Mouse (Mus musculus) hindbrain, embryonic 14.5 days (tissue): ENCODE measurements at regions not wholly inside any gene's neighbourhood (a gene's known extent, or its start where the extent isn't known, plus 50 kb on each side); places are given as distances from the start of the nearest gene placed in this dataset.

Experiments
- ATAC-seq: fragments of 200-750 bp; cut with Nextera tagmentation; 2 replicates; pipeline ENCODE4 v1.8.0; 2017; ENCODE audit warnings: moderate number of reproducible peaks, mild to moderate bottlenecking, moderate TSS enrichment, moderate library complexity; ENCODE audit not compliant: low FRiP score
- DNase-seq: peaks from one replicate; pipeline ENCODE4 v3.0.0-alpha.2; 2015; ENCODE audit warnings: low spot score
- H3K27ac ChIP-seq: fragments of 300-500 bp; sonication (generic); 2 replicates; pipeline ENCODE4 v1.5.1; 2014; ENCODE audit warnings: mild to moderate bottlenecking, moderate library complexity
- H3K27me3 ChIP-seq: fragments of 300-500 bp; sonication (generic); 2 replicates; pipeline ENCODE4 v1.6.1; 2014; ENCODE audit warnings: mild to moderate bottlenecking, low read length, mixed read lengths; ENCODE audit not compliant: control insufficient read depth, insufficient read depth
- H3K36me3 ChIP-seq: fragments of 300-500 bp; sonication (generic); replicated peaks from 2 replicates; pipeline ENCODE4 v1.6.1; 2014; ENCODE audit not compliant: control insufficient read depth, insufficient read depth
- H3K4me1 ChIP-seq: fragments of 300-500 bp; sonication (generic); replicated peaks from 2 replicates; pipeline ENCODE4 v1.6.1; 2014; ENCODE audit warnings: antibody characterized with exemption, low read length, mixed read lengths; ENCODE audit not compliant: control insufficient read depth, insufficient read depth
- H3K4me2 ChIP-seq: fragments of 300-500 bp; sonication (generic); replicated peaks from 2 replicates; pipeline ENCODE4 v1.6.1; 2014; ENCODE audit warnings: mild to moderate bottlenecking, moderate library complexity
- H3K4me3 ChIP-seq: fragments of 300-500 bp; sonication (generic); replicated peaks from 2 replicates; pipeline ENCODE4 v1.5.1; 2014; ENCODE audit warnings: mild to moderate bottlenecking, low read length
- H3K9ac ChIP-seq: fragments of 300-500 bp; sonication (generic); 2 replicates; pipeline ENCODE4 v1.6.1; 2014
- H3K9me3 ChIP-seq: fragments of 300-500 bp; sonication (generic); 2 replicates; pipeline ENCODE4 v1.6.1; 2016; ENCODE audit warnings: low read length; ENCODE audit not compliant: control insufficient read depth
- WGBS: fragments of 180-500 bp; shearing (Covaris S2); extraction: QIAGEN DNeasy Blood & Tissue Kit; methylation state at CpG from one replicate; pipeline ENCODE4 v1.1.7; 2014; 5-methylcytosine and 5-hydroxymethylcytosine counted together

DNA sequence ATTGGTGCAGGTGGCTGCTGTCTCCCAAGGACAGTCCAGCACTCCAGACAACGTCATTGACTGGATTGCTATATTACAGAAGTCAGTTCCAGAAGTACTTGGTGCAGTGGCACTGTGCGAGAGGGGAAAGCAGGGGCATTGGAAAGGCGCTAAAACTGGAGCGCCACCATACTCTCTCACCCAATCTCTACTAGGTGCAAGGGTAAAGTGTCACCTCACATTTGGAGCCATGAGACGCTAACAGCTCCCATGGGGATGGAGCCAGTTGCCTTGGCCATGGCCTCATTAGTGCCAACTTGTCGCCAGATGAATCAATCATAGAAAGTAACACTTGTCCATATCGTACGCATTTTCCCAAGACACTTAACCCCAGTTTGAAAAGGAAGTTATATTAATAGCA is 1617.2 kb upstream of the Gulo start:
- no peaks in the 10 kb centered on the region for H3K27me3 ChIP-seq
- H3K4me1 ChIP-seq, result no peaks in the 10 kb centered on the region
- no peak overlapping the region for H3K9ac ChIP-seq
- 88% methylated on average over 8 of the region's 8 CpGs for WGBS
- H3K4me2 ChIP-seq, result no peak overlapping the region
- H3K27ac ChIP-seq, result no peak overlapping the region
- H3K36me3 ChIP-seq, result no peaks in the 10 kb centered on the region
- H3K4me3 ChIP-seq, result no peak overlapping the region
- DNase-seq (no peak), ATAC-seq (no peak)
- H3K9me3 ChIP-seq, result no peaks in the 10 kb centered on the region

DNA sequence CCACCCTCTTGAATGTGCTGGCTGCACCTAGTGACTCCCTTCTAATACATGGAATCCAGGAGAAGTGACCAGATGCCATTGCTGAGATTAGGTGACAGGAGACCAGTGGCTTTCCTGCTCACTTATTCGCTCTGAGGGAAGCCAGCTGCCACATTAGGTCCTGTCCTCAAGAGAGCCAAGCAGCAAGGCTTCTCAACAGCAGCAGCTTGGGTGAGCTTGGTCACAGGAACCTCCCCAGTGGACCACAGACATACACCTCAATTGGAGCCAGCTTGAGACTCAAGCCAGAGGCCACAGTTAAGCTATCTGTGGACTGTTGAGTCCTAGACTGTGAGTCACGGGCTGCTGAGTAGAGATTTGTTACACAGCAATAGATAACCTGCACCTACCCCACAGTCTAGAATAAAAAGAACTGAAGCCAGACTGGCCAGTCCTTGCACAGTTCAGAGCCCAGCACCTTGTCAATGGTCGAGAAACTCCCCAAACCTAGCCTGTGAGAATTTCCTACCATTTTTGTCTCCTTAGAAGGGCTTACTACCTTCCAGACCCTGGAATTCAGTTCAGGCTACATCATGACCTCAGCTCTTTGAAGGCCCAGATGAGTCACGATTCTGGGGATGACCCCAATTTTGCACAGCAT is 1615.0 kb upstream of the Gulo start:
- 87% methylated on average over 4 of the region's 4 CpGs for WGBS
- Histone ChIP-seq H3K4me2 (no peak overlapping the region), H3K4me3 (no peak overlapping the region), H3K27me3 (no peaks in the 10 kb centered on the region), H3K27ac (no peak overlapping the region), H3K36me3 (no peaks in the 10 kb centered on the region), H3K9me3 (no peaks in the 10 kb centered on the region), H3K9ac (no peak overlapping the region), H3K4me1 (no peaks in the 10 kb centered on the region)
- no peak for ATAC-seq
- DNase-seq, result no peak

DNA sequence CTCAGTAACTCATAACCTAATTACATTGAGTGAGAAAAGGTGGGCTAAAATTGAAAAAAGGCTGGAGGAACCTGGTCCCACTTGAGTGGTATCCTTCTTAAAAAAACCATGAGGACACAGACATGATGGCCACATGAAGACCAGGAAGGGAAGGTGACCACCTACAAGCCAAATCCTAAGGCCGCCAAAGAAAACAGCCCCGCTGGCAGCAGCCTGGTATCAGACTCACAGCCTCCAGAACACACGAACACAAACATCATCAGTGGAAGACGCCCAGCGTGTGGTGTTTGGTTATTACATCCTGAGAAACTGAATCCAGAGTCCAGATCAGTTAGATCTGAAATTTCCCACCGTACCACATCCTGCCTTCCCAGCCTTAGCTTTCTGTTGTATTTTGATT is 1613.9 kb upstream of the Gulo start:
- Histone ChIP-seq H3K36me3 (no peaks in the 10 kb centered on the region), H3K4me2 (no peak overlapping the region), H3K27me3 (no peaks in the 10 kb centered on the region), H3K9ac (no peak overlapping the region), H3K4me3 (no peak overlapping the region), H3K9me3 (no peaks in the 10 kb centered on the region), H3K4me1 (no peaks in the 10 kb centered on the region), H3K27ac (no peak overlapping the region)
- 86% methylated on average over 6 of the region's 6 CpGs for WGBS
- ATAC-seq (no peak), DNase-seq (no peak)

DNA sequence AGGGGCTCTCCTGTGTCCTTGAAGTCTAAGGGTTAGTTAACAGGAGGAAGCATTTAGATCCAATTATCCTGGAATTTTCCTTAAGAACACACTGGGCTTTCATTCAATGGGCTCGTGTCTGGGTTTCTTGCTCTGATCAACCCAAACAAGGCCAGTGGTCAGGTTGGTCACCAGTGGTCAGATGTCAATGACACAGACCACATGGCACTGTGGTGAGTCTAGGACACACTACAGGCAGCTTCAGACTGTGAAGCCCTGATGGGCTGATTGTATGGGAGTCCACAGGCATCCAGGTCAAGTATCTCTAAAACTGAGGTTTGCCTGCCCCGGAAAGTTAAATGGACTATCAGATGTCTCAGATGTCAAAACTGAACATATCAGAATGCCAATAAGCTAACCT is 1612.5 kb upstream of the Gulo start:
- Histone ChIP-seq H3K4me2 (no peak overlapping the region), H3K36me3 (no peaks in the 10 kb centered on the region), H3K9me3 (no peaks in the 10 kb centered on the region), H3K4me1 (peaks cover 5% of the 10 kb centered on the region), H3K27ac (no peak overlapping the region), H3K27me3 (no peaks in the 10 kb centered on the region), H3K9ac (no peak overlapping the region), H3K4me3 (no peak overlapping the region)
- ATAC-seq (no peak), DNase-seq (no peak)
- 73% methylated on average over 2 of the region's 2 CpGs for WGBS

DNA sequence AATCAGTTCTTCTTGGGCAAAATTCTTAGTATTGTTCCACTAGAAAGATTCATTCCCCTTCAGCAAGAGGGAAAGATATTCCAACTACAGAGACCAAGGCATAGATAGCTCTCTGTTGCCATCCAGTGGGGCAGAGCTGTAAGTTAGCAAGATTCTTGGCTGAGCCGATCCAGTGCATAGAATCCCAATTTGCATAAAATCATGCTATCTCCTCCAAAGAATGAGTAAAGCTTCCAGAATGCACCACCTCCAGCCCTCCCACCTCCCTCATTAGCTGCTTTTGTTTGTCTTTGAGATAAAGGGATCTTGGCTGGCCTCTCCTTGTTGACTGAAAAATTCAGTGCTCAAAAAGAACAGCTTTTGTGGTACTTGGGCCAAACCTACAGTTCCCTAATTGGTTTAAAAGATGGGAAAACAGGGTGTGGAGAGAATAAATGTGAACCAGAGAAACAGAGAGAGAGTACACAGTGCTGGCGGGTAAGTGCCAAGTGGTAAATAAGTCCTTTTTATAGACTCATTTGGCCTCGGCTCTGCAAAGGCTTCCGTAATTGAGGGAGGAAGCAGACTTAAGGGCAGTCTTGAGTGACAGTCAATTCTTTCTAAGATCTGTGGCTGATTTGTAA is 1612.0 kb upstream of the Gulo start:
- no peak overlapping the region for H3K27ac ChIP-seq
- H3K4me2 ChIP-seq, result no peak overlapping the region
- H3K4me3 ChIP-seq, result no peak overlapping the region
- H3K36me3 ChIP-seq, result no peaks in the 10 kb centered on the region
- ATAC-seq (peak; percentile 59; the same call in 1 of the 2 replicates), DNase-seq (peak; percentile 90)
- no peaks in the 10 kb centered on the region for H3K27me3 ChIP-seq
- 50% methylated on average over 4 of the region's 4 CpGs for WGBS
- no peak overlapping the region for H3K9ac ChIP-seq
- H3K4me1 ChIP-seq, result peaks cover 6% of the 10 kb centered on the region
- no peaks in the 10 kb centered on the region for H3K9me3 ChIP-seq

DNA sequence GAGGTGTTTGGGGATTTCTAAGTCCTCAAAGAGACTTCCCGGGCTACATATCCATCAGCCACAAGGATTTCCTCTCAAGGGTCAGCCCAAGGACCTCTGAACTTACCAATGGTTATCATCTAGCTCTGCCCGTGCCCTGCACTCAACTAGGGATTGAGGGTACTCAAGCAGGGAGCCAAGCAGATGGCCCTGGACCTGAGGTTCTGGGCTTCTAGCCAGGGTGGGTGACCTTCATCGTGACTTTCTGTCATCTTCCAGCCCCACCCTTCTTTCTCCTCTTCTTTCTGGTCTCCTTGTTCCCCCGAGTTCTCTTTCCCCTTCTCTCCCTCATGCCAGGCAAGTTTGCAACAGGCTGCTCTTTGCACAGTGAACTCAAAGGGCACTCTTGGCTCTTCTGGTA is 1610.6 kb upstream of the Gulo start:
- Histone ChIP-seq H3K36me3 (no peaks in the 10 kb centered on the region), H3K4me3 (no peak overlapping the region), H3K27me3 (no peaks in the 10 kb centered on the region), H3K4me2 (no peak overlapping the region), H3K27ac (no peak overlapping the region), H3K9me3 (no peaks in the 10 kb centered on the region), H3K4me1 (peaks cover 6% of the 10 kb centered on the region), H3K9ac (no peak overlapping the region)
- DNase-seq (no peak), ATAC-seq (no peak)
- WGBS, result 85% methylated on average over 4 of the region's 4 CpGs

DNA sequence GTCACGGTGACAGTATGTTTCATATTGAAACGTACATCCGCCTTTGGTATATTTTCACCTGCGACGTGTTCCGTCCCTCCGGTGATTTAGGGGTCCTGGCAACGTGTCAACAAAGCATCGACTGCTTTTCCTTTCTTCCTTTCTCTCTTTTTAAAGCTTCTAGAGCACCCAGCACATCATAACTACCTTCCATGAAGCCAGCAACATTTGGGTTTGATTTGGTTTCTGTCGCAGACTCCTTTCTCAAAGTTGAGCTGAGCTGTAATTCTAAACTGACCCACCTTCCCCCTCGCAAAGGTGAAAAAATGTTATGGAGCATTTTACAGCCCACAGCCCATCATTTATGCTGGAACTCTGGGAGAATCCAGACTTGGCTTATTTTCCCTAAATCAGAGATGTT is 1605.4 kb upstream of the Gulo start:
- H3K9me3 ChIP-seq, result no peaks in the 10 kb centered on the region
- DNase-seq (no peak), ATAC-seq (no peak)
- peaks cover 18% of the 10 kb centered on the region for H3K4me1 ChIP-seq
- H3K4me3 ChIP-seq, result no peak overlapping the region
- H3K27ac ChIP-seq, result no peak overlapping the region
- no peak overlapping the region for H3K9ac ChIP-seq
- no peaks in the 10 kb centered on the region for H3K36me3 ChIP-seq
- 84% methylated on average over 11 of the region's 11 CpGs for WGBS
- H3K27me3 ChIP-seq, result 0 out of 2 replicates have a peak, but pooled peaks cover 2% of the 10 kb centered on the region
- no peak overlapping the region for H3K4me2 ChIP-seq

DNA sequence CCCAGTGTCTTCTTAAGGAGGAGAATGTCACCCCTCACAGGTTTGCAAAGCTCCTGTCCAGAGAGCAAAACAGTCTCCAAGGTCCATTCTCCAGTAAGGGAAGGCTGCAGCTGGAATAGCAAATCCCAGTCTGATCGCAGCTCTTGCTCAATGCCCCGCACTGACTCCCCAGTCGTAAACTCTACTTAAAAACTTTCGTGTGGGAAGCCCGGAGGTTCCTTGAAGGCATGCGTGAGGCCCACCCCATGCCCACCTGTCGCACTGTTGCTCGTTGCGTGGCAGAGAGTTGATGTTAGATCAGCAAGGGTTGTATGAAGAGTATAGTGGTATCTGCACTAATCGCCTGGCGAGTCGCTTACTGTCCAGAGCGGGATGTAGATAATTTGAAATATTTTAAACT is 1604.7 kb upstream of the Gulo start:
- H3K4me3 ChIP-seq, result no peak overlapping the region
- DNase-seq (no peak), ATAC-seq (no peak)
- no peaks in the 10 kb centered on the region for H3K36me3 ChIP-seq
- peaks cover 18% of the 10 kb centered on the region for H3K4me1 ChIP-seq
- 0 out of 2 replicates have a peak, but pooled peaks cover 2% of the 10 kb centered on the region for H3K27me3 ChIP-seq
- no peaks in the 10 kb centered on the region for H3K9me3 ChIP-seq
- H3K9ac ChIP-seq, result no peak overlapping the region
- no peak overlapping the region for H3K27ac ChIP-seq
- H3K4me2 ChIP-seq, result peak overlapping the region; percentile 29; the same call in 1 of the 2 replicates
- WGBS, result 88% methylated on average over 13 of the region's 13 CpGs

DNA sequence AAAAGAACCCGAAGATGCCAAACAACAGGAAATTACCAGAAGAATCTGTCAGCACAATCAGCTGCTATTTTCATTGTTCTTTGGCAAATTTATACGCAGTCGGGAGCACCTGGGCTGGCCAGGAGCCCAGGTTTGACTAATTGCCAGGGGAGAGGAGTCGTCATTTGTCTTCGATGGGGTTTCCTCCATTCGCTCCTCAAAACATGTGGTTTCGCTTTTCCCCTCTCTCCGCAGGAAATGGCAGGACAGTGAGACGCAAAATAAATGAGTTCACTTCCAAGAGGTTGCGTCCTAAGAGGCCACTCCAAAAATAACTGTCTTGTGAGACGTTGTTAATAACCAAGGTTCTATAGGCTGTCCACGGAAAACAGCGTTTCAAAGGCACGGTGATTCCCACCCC is 1604.2 kb upstream of the Gulo start:
- no peak overlapping the region for H3K9ac ChIP-seq
- H3K36me3 ChIP-seq, result no peaks in the 10 kb centered on the region
- H3K27me3 ChIP-seq, result 0 out of 2 replicates have a peak, but pooled peaks cover 2% of the 10 kb centered on the region
- peak; percentile 42 for DNase-seq
- peak overlapping the region; percentile 29 for H3K4me2 ChIP-seq
- peaks cover 21% of the 10 kb centered on the region for H3K4me1 ChIP-seq
- no peaks in the 10 kb centered on the region for H3K9me3 ChIP-seq
- H3K4me3 ChIP-seq, result no peak overlapping the region
- H3K27ac ChIP-seq, result no peak overlapping the region
- no peak for ATAC-seq
- WGBS, result 45% methylated on average over 14 of the region's 14 CpGs
